Mouse (Mus musculus) forebrain, embryonic 15.5 days (tissue): ENCODE data around the gene Castor1. TPM values are rescaled to one million over a fixed set of nuclear protein-coding genes. Genes with fewer than 3 reads are reported as not detected.

Experiments
- ATAC-seq: fragments of 200-750 bp; cut with Nextera tagmentation; replicated peaks from 2 replicates; pipeline ENCODE4 v1.8.0; 2017; ENCODE audit warnings: mild to moderate bottlenecking, moderate TSS enrichment, moderate library complexity
- H3K27ac ChIP-seq: fragments of 300-500 bp; sonication (generic); replicated peaks from 2 replicates; pipeline ENCODE4 v1.5.1; 2015; ENCODE audit warnings: mild to moderate bottlenecking, inconsistent platforms
- H3K27me3 ChIP-seq: fragments of 300-500 bp; sonication (generic); 2 replicates; pipeline ENCODE4 v1.6.1; 2015; ENCODE audit warnings: inconsistent platforms
- H3K36me3 ChIP-seq: fragments of 300-500 bp; sonication (generic); 2 replicates; pipeline ENCODE4 v1.6.1; 2015; ENCODE audit warnings: mild to moderate bottlenecking, inconsistent platforms
- H3K4me1 ChIP-seq: fragments of 300-500 bp; sonication (generic); 2 replicates; pipeline ENCODE4 v1.6.1; 2015; ENCODE audit warnings: inconsistent platforms
- H3K4me2 ChIP-seq: fragments of 300-500 bp; sonication (generic); replicated peaks from 2 replicates; pipeline ENCODE4 v1.6.1; 2015; ENCODE audit warnings: mild to moderate bottlenecking, inconsistent platforms
- H3K4me3 ChIP-seq: fragments of 300-500 bp; sonication (generic); 2 replicates; pipeline ENCODE4 v1.5.1; 2015; ENCODE audit warnings: mild to moderate bottlenecking, inconsistent platforms
- H3K9ac ChIP-seq: fragments of 300-500 bp; sonication (generic); replicated peaks from 2 replicates; pipeline ENCODE4 v1.6.1; 2015; ENCODE audit warnings: mild to moderate bottlenecking, inconsistent platforms
- H3K9me3 ChIP-seq: fragments of 300-500 bp; sonication (generic); 2 replicates; pipeline ENCODE4 v1.6.1; 2016; ENCODE audit warnings: inconsistent platforms
- WGBS: fragments of 180-500 bp; shearing (Covaris S2); methylation state at CpG from one replicate; pipeline ENCODE4 v1.1.7; 2015; ENCODE audit warnings: mixed read lengths; 5-methylcytosine and 5-hydroxymethylcytosine counted together
- polyA plus RNA-seq: library from polyadenylated mRNA; unstranded; fragments of >200 nt; fragmentation: Nextera tagmentation; extraction: Ambion mirVana; gene quantifications from 2 replicates; pipeline ENCODE4 v1.2.1, GENCODE M21; 2015

Castor1 gene
- polyA plus RNA-seq, 1 experiment from 2014 or later = 1.5 TPM

- Histone ChIP-seq H3K36me3 (no peaks in the 10 kb centered on the region), H3K4me2 (no peak overlapping the region)
These were observed 24.6 kb upstream of the Castor1 start for GRCm38 (mm10) chr11:4193420-4193819.

DNA sequence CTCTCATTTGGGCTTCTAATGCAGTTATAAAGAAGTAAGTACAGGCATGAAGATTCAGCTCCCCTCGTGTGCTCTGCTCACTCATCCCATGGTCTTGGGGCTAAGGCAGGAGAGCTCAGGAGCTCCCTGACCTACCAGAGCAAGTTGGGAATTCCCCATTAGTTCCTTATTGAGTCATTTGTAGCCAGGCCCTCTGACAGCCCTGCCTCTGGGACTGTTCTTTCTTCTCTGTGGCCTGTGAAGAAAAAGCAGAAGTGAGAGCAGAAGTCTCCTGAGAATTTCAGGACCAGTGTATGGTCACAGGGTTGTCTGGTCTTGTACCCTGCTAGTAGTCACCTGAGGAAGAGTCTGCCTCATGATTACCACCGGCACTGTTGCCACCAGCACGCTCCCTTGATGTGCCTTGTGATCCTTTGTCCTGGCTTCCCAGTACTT lies 22.4 kb upstream of the Castor1 start:
- WGBS = 89% methylated on average over 3 of the region's 3 CpGs
- Histone ChIP-seq H3K4me1 (no peaks in the 10 kb centered on the region), H3K9me3 (no peaks in the 10 kb centered on the region), H3K9ac (no peak overlapping the region), H3K27ac (no peak overlapping the region), H3K4me2 (no peak overlapping the region), H3K4me3 (no peak overlapping the region), H3K27me3 (no peaks in the 10 kb centered on the region), H3K36me3 (no peaks in the 10 kb centered on the region)
- no peak for ATAC-seq

More at GRCm38 (mm10) chr11:4193420-4193819, 24.6 kb upstream of the Castor1 start:
- H3K9me3 ChIP-seq = no peaks in the 10 kb centered on the region
- no peaks in the 10 kb centered on the region for H3K27me3 ChIP-seq
- H3K4me1 ChIP-seq = 0 out of 2 replicates have a peak, but pooled peaks cover 4% of the 10 kb centered on the region
- H3K9ac ChIP-seq = no peak overlapping the region
- H3K4me3 ChIP-seq = no peak overlapping the region
- H3K27ac ChIP-seq = no peak overlapping the region
- ATAC-seq = no peak

GRCm38 (mm10) chr11:4196636-4197035 lies 21.4 kb upstream of the Castor1 start:
- no peak for ATAC-seq
- no peaks in the 10 kb centered on the region for H3K9me3 ChIP-seq
- H3K9ac ChIP-seq = no peak overlapping the region
- 84% methylated on average over 8 of the region's 8 CpGs for WGBS
- no peaks in the 10 kb centered on the region for H3K36me3 ChIP-seq
- H3K4me1 ChIP-seq = no peaks in the 10 kb centered on the region
- H3K4me2 ChIP-seq = no peak overlapping the region
- H3K4me3 ChIP-seq = no peak overlapping the region
- H3K27ac ChIP-seq = no peak overlapping the region
- no peaks in the 10 kb centered on the region for H3K27me3 ChIP-seq

DNA sequence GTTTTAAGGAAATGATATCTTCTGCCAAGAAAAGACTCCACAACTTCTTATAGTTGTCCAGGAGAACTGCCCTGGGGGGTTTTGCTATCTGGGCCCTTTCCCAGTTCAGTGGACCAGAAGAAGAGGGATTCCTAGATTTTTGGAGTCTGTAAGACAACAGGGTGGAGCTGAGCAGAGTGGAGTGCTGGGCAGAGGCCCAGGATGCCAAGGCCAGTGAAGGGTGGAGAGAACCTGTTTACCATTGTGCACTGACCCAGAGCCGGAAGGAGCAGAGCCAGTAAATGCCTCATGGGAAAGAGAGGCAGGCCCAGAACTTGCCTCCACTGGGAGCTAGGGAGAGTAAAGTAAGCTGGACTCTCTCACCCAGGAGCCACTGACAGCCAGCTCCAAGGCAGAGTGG lies 20.3 kb upstream of the Castor1 start:
- Histone ChIP-seq H3K4me1 (no peaks in the 10 kb centered on the region), H3K4me3 (no peak overlapping the region), H3K9me3 (no peaks in the 10 kb centered on the region), H3K27ac (no peak overlapping the region), H3K9ac (no peak overlapping the region), H3K36me3 (no peaks in the 10 kb centered on the region), H3K27me3 (no peaks in the 10 kb centered on the region), H3K4me2 (no peak overlapping the region)
- 67% methylated on average over 1 of the region's 1 CpGs for WGBS
- ATAC-seq = no peak

DNA sequence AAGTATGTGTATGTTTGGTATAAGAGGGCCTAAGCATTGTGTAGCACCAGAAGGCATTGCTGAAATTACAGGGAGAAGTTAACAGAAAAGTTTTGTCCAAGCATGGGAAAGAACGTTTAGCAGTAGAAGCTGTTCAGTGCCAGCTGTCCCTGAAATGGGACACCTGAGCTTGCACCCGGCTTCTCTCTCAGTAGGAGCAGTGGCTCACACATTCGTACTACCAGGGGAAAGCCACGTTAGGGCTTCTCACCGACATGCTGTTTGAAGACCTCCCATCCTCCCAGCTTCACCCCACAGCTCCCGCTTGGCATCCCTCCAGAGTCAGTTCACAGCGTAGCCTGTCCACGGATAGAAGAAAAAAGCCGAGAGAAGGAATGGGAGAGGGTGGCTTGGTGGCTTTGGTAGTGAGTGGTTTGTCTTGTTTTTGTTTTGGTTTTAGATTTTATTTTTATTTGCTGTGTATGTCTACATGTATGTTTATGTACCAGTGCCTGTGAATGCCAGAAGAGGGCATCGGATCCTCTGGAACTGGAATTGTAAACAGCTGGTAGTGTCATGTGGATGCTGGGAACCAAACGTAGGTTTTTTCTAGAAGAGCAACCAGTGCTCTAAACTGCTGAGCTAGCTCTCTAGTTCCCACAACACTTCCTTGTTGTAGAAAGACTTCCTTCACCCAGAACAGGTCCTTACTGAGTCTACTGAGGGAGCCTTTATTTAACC lies 15.9 kb upstream of the Castor1 start:
- Histone ChIP-seq H3K4me2 (no peak overlapping the region), H3K27me3 (no peaks in the 10 kb centered on the region), H3K9ac (no peak overlapping the region), H3K36me3 (no peaks in the 10 kb centered on the region), H3K4me1 (no peaks in the 10 kb centered on the region), H3K4me3 (no peak overlapping the region), H3K27ac (no peak overlapping the region), H3K9me3 (no peaks in the 10 kb centered on the region)
- 63% methylated on average over 11 of the region's 11 CpGs for WGBS
- no peak for ATAC-seq

GRCm38 (mm10) chr11:4202995-4203704 lies 14.9 kb upstream of the Castor1 start:
- no peaks in the 10 kb centered on the region for H3K9me3 ChIP-seq

DNA sequence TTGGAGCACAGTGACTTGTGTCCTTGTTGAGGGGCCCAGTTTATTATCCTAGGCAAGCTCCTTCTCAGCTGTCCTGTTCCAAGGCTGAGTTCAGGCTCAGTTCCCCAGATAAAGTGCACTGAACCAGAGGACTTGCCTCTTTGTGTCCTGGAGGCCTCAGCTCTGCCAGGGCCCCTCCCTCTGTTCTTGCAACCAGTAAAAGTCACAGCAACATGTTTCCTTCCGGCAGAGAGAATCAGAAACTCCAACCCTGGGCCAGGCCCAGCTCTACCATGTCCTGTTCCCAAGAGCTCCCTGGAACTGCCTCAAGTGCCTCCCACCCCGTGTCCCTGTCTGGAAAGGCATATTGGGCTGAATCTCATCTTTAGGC lies 14.3 kb upstream of the Castor1 start:
- ATAC-seq = no peak
- no peaks in the 10 kb centered on the region for H3K4me1 ChIP-seq
- H3K9ac ChIP-seq = no peak overlapping the region
- no peak overlapping the region for H3K27ac ChIP-seq
- peaks cover 13% of the 10 kb centered on the region; the same call in 1 of the 2 replicates for H3K36me3 ChIP-seq
- H3K27me3 ChIP-seq = no peaks in the 10 kb centered on the region
- no peak overlapping the region for H3K4me2 ChIP-seq
- WGBS = 47% methylated on average over 2 of the region's 2 CpGs
- H3K4me3 ChIP-seq = no peak overlapping the region
- H3K9me3 ChIP-seq = no peaks in the 10 kb centered on the region

More at GRCm38 (mm10) chr11:4202995-4203704, 14.9 kb upstream of the Castor1 start:
- Histone ChIP-seq H3K4me3 (no peak overlapping the region), H3K9ac (no peak overlapping the region), H3K27me3 (no peaks in the 10 kb centered on the region), H3K4me2 (no peak overlapping the region), H3K4me1 (no peaks in the 10 kb centered on the region), H3K36me3 (peaks cover 9% of the 10 kb centered on the region; the same call in 1 of the 2 replicates), H3K27ac (no peak overlapping the region)
- no peak for ATAC-seq
- WGBS = 88% methylated on average over 12 of the region's 12 CpGs

DNA sequence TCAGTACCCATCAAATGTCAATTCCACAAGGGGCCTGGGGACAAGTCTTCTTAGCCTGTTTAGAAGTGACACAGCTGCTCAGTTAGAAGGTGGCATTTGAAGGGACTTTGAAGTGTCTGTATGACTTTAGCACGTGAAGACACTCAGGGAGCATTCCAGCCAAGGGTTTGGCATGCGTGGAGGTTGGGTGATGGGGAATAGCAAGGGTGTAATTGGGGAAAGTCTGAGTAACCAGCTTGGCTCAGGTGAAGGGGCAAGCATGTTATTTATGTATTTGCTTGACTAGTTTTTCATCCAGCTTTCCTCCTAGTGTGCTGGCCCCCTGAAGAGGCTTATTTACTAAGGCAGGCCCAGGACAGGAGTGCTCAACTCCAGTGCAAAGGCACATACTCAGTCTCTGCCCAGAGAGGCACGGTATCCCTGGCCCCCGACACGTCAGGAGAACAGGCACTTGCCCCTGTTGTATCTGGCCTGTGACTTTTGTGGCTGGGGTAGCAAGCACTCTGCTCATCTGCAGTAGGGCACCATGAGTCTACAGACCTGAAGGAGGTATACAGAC lies 12.8 kb upstream of the Castor1 start:
- Histone ChIP-seq H3K4me1 (no peaks in the 10 kb centered on the region), H3K9me3 (no peaks in the 10 kb centered on the region), H3K27me3 (no peaks in the 10 kb centered on the region), H3K27ac (no peak overlapping the region), H3K36me3 (peaks cover 23% of the 10 kb centered on the region; the same call in 1 of the 2 replicates), H3K9ac (no peak overlapping the region), H3K4me2 (no peak overlapping the region), H3K4me3 (no peak overlapping the region)
- no peak for ATAC-seq
- WGBS = 94% methylated on average over 5 of the region's 5 CpGs

- Histone ChIP-seq H3K36me3 (peaks cover 23% of the 10 kb centered on the region; the same call in 1 of the 2 replicates), H3K9me3 (no peaks in the 10 kb centered on the region), H3K4me2 (no peak overlapping the region), H3K27me3 (no peaks in the 10 kb centered on the region), H3K4me3 (no peak overlapping the region), H3K27ac (no peak overlapping the region), H3K9ac (no peak overlapping the region), H3K4me1 (no peaks in the 10 kb centered on the region)
- no peak for ATAC-seq
- WGBS = 91% methylated on average over 7 of the region's 7 CpGs
These were observed 12.1 kb upstream of the Castor1 start for GRCm38 (mm10) chr11:4205951-4206350.

DNA sequence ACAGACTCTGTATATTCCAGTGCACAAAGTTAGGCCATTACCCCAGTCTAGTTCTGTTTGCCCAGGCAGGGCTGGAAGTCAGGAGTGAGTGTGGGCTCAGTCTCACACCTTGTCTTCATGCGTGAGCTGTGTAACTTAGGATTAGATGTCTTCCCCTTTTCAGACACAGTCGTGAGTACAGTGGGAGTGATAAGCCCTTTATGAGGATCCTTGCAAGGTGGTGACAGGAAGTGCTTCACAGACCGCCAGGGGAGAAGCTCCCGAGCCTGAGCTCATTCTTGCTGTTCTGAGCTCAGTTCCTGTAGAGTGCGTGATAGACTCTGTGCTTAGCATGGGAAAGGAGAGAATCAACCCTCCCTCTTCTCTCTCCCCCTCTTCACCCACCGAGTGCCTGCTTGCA lies 11.5 kb upstream of the Castor1 start:
- peaks cover 23% of the 10 kb centered on the region for H3K36me3 ChIP-seq
- ATAC-seq = no peak
- WGBS = 85% methylated on average over 6 of the region's 6 CpGs

GRCm38 (mm10) chr11:4207655-4208054 lies 10.4 kb upstream of the Castor1 start:
- H3K4me1 ChIP-seq = no peaks in the 10 kb centered on the region
- no peak overlapping the region for H3K9ac ChIP-seq
- no peak overlapping the region for H3K4me2 ChIP-seq
- no peak overlapping the region for H3K4me3 ChIP-seq
- no peak for ATAC-seq
- no peaks in the 10 kb centered on the region for H3K27me3 ChIP-seq
- no peaks in the 10 kb centered on the region for H3K9me3 ChIP-seq
- no peak overlapping the region for H3K27ac ChIP-seq
- WGBS = 94% methylated on average over 9 of the region's 9 CpGs
- peaks cover 26% of the 10 kb centered on the region for H3K36me3 ChIP-seq

More for the DNA sequence above, 11.5 kb upstream of the Castor1 start:
- Histone ChIP-seq H3K27me3 (no peaks in the 10 kb centered on the region), H3K4me2 (no peak overlapping the region), H3K9me3 (no peaks in the 10 kb centered on the region), H3K4me1 (no peaks in the 10 kb centered on the region), H3K4me3 (no peak overlapping the region), H3K27ac (no peak overlapping the region), H3K9ac (no peak overlapping the region)

DNA sequence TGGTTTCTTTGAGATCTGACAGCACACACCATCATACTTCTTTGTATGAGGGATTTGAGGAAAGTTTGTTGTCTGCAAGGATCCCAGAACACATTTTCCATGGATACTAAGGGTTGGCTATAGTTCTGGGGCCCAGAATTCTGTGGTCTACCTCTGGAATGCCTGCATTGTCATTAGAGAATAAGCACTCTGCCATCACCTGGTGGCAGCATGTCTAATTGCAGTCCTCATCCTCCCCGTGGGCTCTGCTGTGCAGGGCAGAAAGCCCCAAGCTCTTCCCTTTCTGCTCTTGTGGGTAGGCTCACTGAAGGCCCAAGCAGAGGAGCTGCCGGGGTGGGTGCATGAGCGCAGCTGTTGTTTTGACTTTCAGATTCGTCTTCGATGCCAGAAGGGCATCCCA lies 8.5 kb upstream of the Castor1 start:
- Histone ChIP-seq H3K27ac (no peak overlapping the region), H3K4me3 (no peak overlapping the region), H3K4me2 (no peak overlapping the region), H3K27me3 (no peaks in the 10 kb centered on the region), H3K36me3 (peaks cover 31% of the 10 kb centered on the region), H3K9ac (no peak overlapping the region), H3K9me3 (no peaks in the 10 kb centered on the region), H3K4me1 (no peaks in the 10 kb centered on the region)
- no peak for ATAC-seq
- WGBS = 82% methylated on average over 5 of the region's 5 CpGs
